Mouse (Mus musculus) forebrain, embryonic 13.5 days (tissue): Measurements from ENCODE around the gene Tspan3. TPM values are rescaled to one million over a fixed set of nuclear protein-coding genes. Genes with fewer than 3 reads are reported as not detected.

ENCODE experiments used
- ATAC-seq: fragments of 200-750 bp; cut with Nextera tagmentation; 2 replicates; pipeline ENCODE4 v1.8.0; 2017
- H3K27ac ChIP-seq: fragments of 300-500 bp; sonication (generic); 2 replicates; pipeline ENCODE4 v1.5.1; 2015; ENCODE audit warnings: inconsistent platforms, mild to moderate bottlenecking, moderate library complexity
- H3K27me3 ChIP-seq: fragments of 300-500 bp; sonication (generic); 2 replicates; pipeline ENCODE4 v1.6.1; 2015; ENCODE audit warnings: mild to moderate bottlenecking, inconsistent platforms
- H3K36me3 ChIP-seq: fragments of 300-500 bp; sonication (generic); 2 replicates; pipeline ENCODE4 v1.6.1; 2015; ENCODE audit warnings: mild to moderate bottlenecking, inconsistent platforms; ENCODE audit not compliant: poor library complexity, severe bottlenecking
- H3K4me1 ChIP-seq: fragments of 300-500 bp; sonication (generic); 2 replicates; pipeline ENCODE4 v1.6.1; 2015; ENCODE audit warnings: inconsistent platforms
- H3K4me2 ChIP-seq: fragments of 300-500 bp; sonication (generic); 2 replicates; pipeline ENCODE4 v1.6.1; 2015; ENCODE audit warnings: inconsistent platforms, mild to moderate bottlenecking, moderate library complexity
- H3K4me3 ChIP-seq: fragments of 300-500 bp; sonication (generic); 2 replicates; pipeline ENCODE4 v1.5.1; 2015; ENCODE audit warnings: mild to moderate bottlenecking, inconsistent platforms
- H3K9ac ChIP-seq: fragments of 300-500 bp; sonication (generic); 2 replicates; pipeline ENCODE4 v1.6.1; 2015; ENCODE audit warnings: mild to moderate bottlenecking, inconsistent platforms
- H3K9me3 ChIP-seq: fragments of 300-500 bp; sonication (generic); replicated peaks from 2 replicates; pipeline ENCODE4 v1.6.1; 2016; ENCODE audit warnings: inconsistent platforms
- WGBS: fragments of 180-500 bp; shearing (Covaris S2); methylation state at CpG from one replicate; pipeline ENCODE4 v1.1.7; 2015; 5-methylcytosine and 5-hydroxymethylcytosine counted together
- polyA plus RNA-seq: library from polyadenylated mRNA; unstranded; fragments of >200 nt; fragmentation: Nextera tagmentation; extraction: Ambion mirVana; gene quantifications from 2 replicates; pipeline ENCODE4 v1.2.1, GENCODE M21; 2015

Tspan3 gene
- polyA plus RNA-seq, 1 experiment from 2014 or later: 500 TPM

GRCm38 (mm10) chr9:56152482-56153007 lies 12.7 kb downstream of the Tspan3 start:
- 84% methylated on average over 4 of the region's 4 CpGs for WGBS
- Histone ChIP-seq H3K36me3 (0 out of 2 replicates have a peak, but pooled peaks cover 6% of the 10 kb centered on the region), H3K4me2 (no peak overlapping the region), H3K4me1 (peaks cover 33% of the 10 kb centered on the region), H3K4me3 (no peak overlapping the region), H3K9me3 (no peaks in the 10 kb centered on the region), H3K27ac (no peak overlapping the region; the same call in 1 of the 2 replicates), H3K27me3 (no peaks in the 10 kb centered on the region), H3K9ac (no peak overlapping the region)
- ATAC-seq: no peak

GRCm38 (mm10) chr9:56151745-56152481 lies 13.4 kb downstream of the Tspan3 start:
- Histone ChIP-seq H3K4me3 (no peak overlapping the region), H3K9ac (no peak overlapping the region), H3K4me1 (peaks cover 32% of the 10 kb centered on the region), H3K27ac (peak overlapping the region; percentile 31; the same call in 1 of the 2 replicates), H3K36me3 (peaks cover 10% of the 10 kb centered on the region), H3K4me2 (no peak overlapping the region), H3K27me3 (no peaks in the 10 kb centered on the region), H3K9me3 (no peaks in the 10 kb centered on the region)
- ATAC-seq: peak; percentile 62
- WGBS: 35% methylated on average over 7 of the region's 7 CpGs

GRCm38 (mm10) chr9:56146326-56146923 lies 18.9 kb downstream of the Tspan3 start:
- Histone ChIP-seq H3K9ac (no peak overlapping the region), H3K4me2 (no peak overlapping the region), H3K4me1 (peaks cover 3% of the 10 kb centered on the region; the same call in 1 of the 2 replicates), H3K36me3 (peaks cover 62% of the 10 kb centered on the region), H3K9me3 (no peaks in the 10 kb centered on the region), H3K4me3 (no peak overlapping the region), H3K27ac (no peak overlapping the region), H3K27me3 (no peaks in the 10 kb centered on the region)
- ATAC-seq: no peak
- WGBS: 94% methylated on average over 16 of the region's 16 CpGs

- H3K36me3 ChIP-seq: peaks cover 71% of the 10 kb centered on the region
- no peak overlapping the region for H3K4me3 ChIP-seq
- WGBS: 97% methylated on average over 7 of the region's 7 CpGs
- no peak overlapping the region for H3K9ac ChIP-seq
- H3K27me3 ChIP-seq: no peaks in the 10 kb centered on the region
- no peak overlapping the region for H3K27ac ChIP-seq
- no peaks in the 10 kb centered on the region for H3K9me3 ChIP-seq
- H3K4me2 ChIP-seq: no peak overlapping the region
- no peak for ATAC-seq
- 0 out of 2 replicates have a peak, but pooled peaks cover 3% of the 10 kb centered on the region for H3K4me1 ChIP-seq
Measured at GRCm38 (mm10) chr9:56144366-56145003, 20.8 kb downstream of the Tspan3 start.

GRCm38 (mm10) chr9:56141776-56142175 lies 23.5 kb downstream of the Tspan3 start:
- Histone ChIP-seq H3K9ac (no peak overlapping the region), H3K27ac (no peak overlapping the region), H3K4me3 (no peak overlapping the region), H3K36me3 (peaks cover 83% of the 10 kb centered on the region), H3K4me2 (no peak overlapping the region), H3K9me3 (no peaks in the 10 kb centered on the region), H3K27me3 (no peaks in the 10 kb centered on the region), H3K4me1 (no peaks in the 10 kb centered on the region)
- 83% methylated on average over 9 of the region's 9 CpGs for WGBS
- ATAC-seq: no peak

GRCm38 (mm10) chr9:56135590-56136197 lies 29.6 kb downstream of the Tspan3 start:
- Histone ChIP-seq H3K9me3 (no peaks in the 10 kb centered on the region), H3K27me3 (no peaks in the 10 kb centered on the region), H3K36me3 (peaks cover 86% of the 10 kb centered on the region), H3K4me2 (no peak overlapping the region), H3K4me1 (no peaks in the 10 kb centered on the region), H3K4me3 (no peak overlapping the region), H3K9ac (no peak overlapping the region), H3K27ac (no peak overlapping the region)
- ATAC-seq: no peak
- WGBS: 84% methylated on average over 4 of the region's 4 CpGs

- no peaks in the 10 kb centered on the region for H3K27me3 ChIP-seq
- 81% methylated on average over 4 of the region's 4 CpGs for WGBS
- H3K4me3 ChIP-seq: no peak overlapping the region
- no peak overlapping the region for H3K9ac ChIP-seq
- H3K36me3 ChIP-seq: peaks cover 90% of the 10 kb centered on the region
- H3K4me2 ChIP-seq: no peak overlapping the region
- H3K4me1 ChIP-seq: no peaks in the 10 kb centered on the region
- no peak for ATAC-seq
- H3K27ac ChIP-seq: no peak overlapping the region
- no peaks in the 10 kb centered on the region for H3K9me3 ChIP-seq
Measured at GRCm38 (mm10) chr9:56134614-56135013, 30.7 kb downstream of the Tspan3 start.

- ATAC-seq: no peak
- Histone ChIP-seq H3K9me3 (no peaks in the 10 kb centered on the region), H3K4me3 (no peak overlapping the region), H3K27me3 (no peaks in the 10 kb centered on the region), H3K4me2 (no peak overlapping the region), H3K27ac (no peak overlapping the region), H3K9ac (no peak overlapping the region), H3K36me3 (peaks cover 93% of the 10 kb centered on the region), H3K4me1 (no peaks in the 10 kb centered on the region)
- WGBS: 82% methylated on average over 5 of the region's 5 CpGs
Measured at GRCm38 (mm10) chr9:56133970-56134369, 31.3 kb downstream of the Tspan3 start.

GRCm38 (mm10) chr9:56131813-56132525 lies 33.3 kb downstream of the Tspan3 start:
- no peak for ATAC-seq
- Histone ChIP-seq H3K4me2 (no peak overlapping the region), H3K9me3 (no peaks in the 10 kb centered on the region), H3K36me3 (peaks cover 100% of the 10 kb centered on the region), H3K27me3 (no peaks in the 10 kb centered on the region), H3K27ac (no peak overlapping the region), H3K4me3 (no peak overlapping the region), H3K9ac (no peak overlapping the region), H3K4me1 (no peaks in the 10 kb centered on the region)
- WGBS: 82% methylated on average over 10 of the region's 10 CpGs

GRCm38 (mm10) chr9:56130536-56130935 lies 34.7 kb downstream of the Tspan3 start:
- Histone ChIP-seq H3K4me2 (no peak overlapping the region), H3K9ac (no peak overlapping the region), H3K36me3 (peaks cover 91% of the 10 kb centered on the region), H3K4me1 (no peaks in the 10 kb centered on the region), H3K9me3 (no peaks in the 10 kb centered on the region), H3K4me3 (no peak overlapping the region), H3K27ac (no peak overlapping the region), H3K27me3 (no peaks in the 10 kb centered on the region)
- WGBS: 79% methylated on average over 4 of the region's 4 CpGs
- ATAC-seq: no peak

GRCm38 (mm10) chr9:56129951-56130350 lies 35.3 kb downstream of the Tspan3 start:
- ATAC-seq: no peak
- no peaks in the 10 kb centered on the region for H3K4me1 ChIP-seq
- H3K27ac ChIP-seq: no peak overlapping the region
- no peak overlapping the region for H3K4me2 ChIP-seq
- H3K9me3 ChIP-seq: no peaks in the 10 kb centered on the region
- 88% methylated on average over 3 of the region's 3 CpGs for WGBS
- H3K36me3 ChIP-seq: peaks cover 85% of the 10 kb centered on the region
- no peak overlapping the region for H3K4me3 ChIP-seq
- no peaks in the 10 kb centered on the region for H3K27me3 ChIP-seq
- H3K9ac ChIP-seq: no peak overlapping the region
